Mouse (Mus musculus) urinary bladder, postnatal 25 days (tissue): ENCODE measurements around the gene Slc4a1.
A peak's percentile ranks its signal among the peaks of the same experiment; 100 is the strongest.
"Not testable (repeated sequence)": the region's sequence is repeated elsewhere in the genome, so short reads cannot be mapped to it uniquely, and the experiment has no call there.

Experiments
- DNase-seq: peaks from one replicate; pipeline ENCODE4 v3.0.0; 2022; ENCODE audit warnings: low spot score

Slc4a1 gene

GRCm38 (mm10) chr11:102366103-102366502, at the start of gene Slc4a1:
Gene Slc4a1, minus strand, starts transcription at chr11:102366203.
- not testable (repeated sequence) for DNase-seq

- no peak for DNase-seq
These were observed 49.2 kb upstream of the Slc4a1 start for GRCm38 (mm10) chr11:102415034-102415802.

- DNase-seq = no peak
These were observed 47.1 kb upstream of the Slc4a1 start for GRCm38 (mm10) chr11:102413059-102413458.

- DNase-seq = peak; percentile 92
These were observed 45.7 kb upstream of the Slc4a1 start for GRCm38 (mm10) chr11:102411704-102412103.

GRCm38 (mm10) chr11:102411061-102411460, 45.1 kb upstream of the Slc4a1 start:
- DNase-seq = no peak

GRCm38 (mm10) chr11:102410345-102410744, 44.3 kb upstream of the Slc4a1 start:
- not testable (repeated sequence) for DNase-seq

GRCm38 (mm10) chr11:102409795-102410330, 43.9 kb upstream of the Slc4a1 start:
- no peak for DNase-seq

GRCm38 (mm10) chr11:102408888-102409794, 43.1 kb upstream of the Slc4a1 start:
- no peak for DNase-seq

GRCm38 (mm10) chr11:102408344-102408876, 42.4 kb upstream of the Slc4a1 start:
- peak; percentile 87 for DNase-seq

- DNase-seq = no peak
These were observed 41.8 kb upstream of the Slc4a1 start, which contains the start of gene Slc25a39 for GRCm38 (mm10) chr11:102407834-102408215. Gene Slc25a39, minus strand, starts transcription at chr11:102407946.

GRCm38 (mm10) chr11:102406900-102407833, 41.2 kb upstream of the Slc4a1 start:
- DNase-seq = peak; percentile 95

- DNase-seq = no peak
These were observed 40.4 kb upstream of the Slc4a1 start for GRCm38 (mm10) chr11:102406401-102406800.

GRCm38 (mm10) chr11:102405544-102406285, 39.7 kb upstream of the Slc4a1 start:
- DNase-seq = no peak

- DNase-seq = no peak
These were observed 38.4 kb upstream of the Slc4a1 start for GRCm38 (mm10) chr11:102404161-102405010.

GRCm38 (mm10) chr11:102403657-102404056, 37.7 kb upstream of the Slc4a1 start:
- no peak for DNase-seq

- DNase-seq = no peak
These were observed 36.0 kb upstream of the Slc4a1 start for GRCm38 (mm10) chr11:102401898-102402500.

GRCm38 (mm10) chr11:102400513-102401084, 34.6 kb upstream of the Slc4a1 start:
- no peak for DNase-seq

- DNase-seq = no peak
These were observed 33.6 kb upstream of the Slc4a1 start for GRCm38 (mm10) chr11:102399610-102400072.

GRCm38 (mm10) chr11:102399107-102399506, 33.1 kb upstream of the Slc4a1 start:
- DNase-seq = no peak
